ENCODE assay signal across 8 mouse cellular contexts in the genomic region with DNA sequence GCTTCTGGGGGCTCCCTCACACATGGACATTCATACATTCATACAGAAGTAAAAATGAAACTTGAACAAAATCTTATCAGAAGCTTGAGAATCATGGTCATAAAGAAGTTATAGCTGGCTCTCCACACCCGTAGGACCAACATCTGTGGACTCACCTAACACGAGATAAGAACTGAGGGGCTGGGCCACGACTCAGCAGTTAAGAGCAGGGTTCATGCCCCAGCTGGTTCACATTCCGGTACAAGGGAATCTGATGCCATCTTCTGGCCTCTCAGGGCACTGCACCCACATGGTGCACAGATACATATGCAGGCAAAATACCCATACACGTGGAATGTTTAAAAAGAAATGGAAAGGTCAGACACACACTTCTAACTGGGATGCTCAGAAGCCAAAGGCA. TPM values are rescaled to one million over a fixed set of nuclear protein-coding genes. Genes with fewer than 3 reads are reported as not detected.
DNase-seq lines count a peak whose midpoint lies in the region; ATAC-seq and TF ChIP-seq lines count a peak whose summit lies in the region.

No protein-coding gene starts in this region.

- H3K9ac ChIP-seq in hindbrain, postnatal 0 days (replicated peaks; ENCODE audit: low read length): no peak overlapping the region
- no peak overlapping the region for H3K9ac ChIP-seq in liver, embryonic 12.5 days

- no peak overlapping the region for H3K4me2 ChIP-seq in hindbrain, postnatal 0 days (ENCODE audit: low read depth, low read length)
- peak overlapping the region; percentile 37 for H3K4me2 ChIP-seq in liver, embryonic 12.5 days

- no peaks in the 10 kb centered on the region for H3K27me3 ChIP-seq in hindbrain, postnatal 0 days (ENCODE audit: insufficient read depth, low read length)
- H3K27me3 ChIP-seq in liver, embryonic 12.5 days (replicated peaks): no peaks in the 10 kb centered on the region

- H3K27ac ChIP-seq in hindbrain, postnatal 0 days: no peak overlapping the region
- H3K27ac ChIP-seq in liver, embryonic 12.5 days: no peak overlapping the region

- ATAC-seq in hindbrain, postnatal 0 days: no peak
- peak; percentile 56 for ATAC-seq in liver, embryonic 12.5 days

- 28% methylated on average over 5 of the region's 5 CpGs for WGBS in hindbrain, postnatal 0 days
- WGBS in liver, embryonic 12.5 days (ENCODE audit: insufficient replicate concordance): 0% methylated on average over 5 of the region's 5 CpGs

- DNase-seq in ovary, postnatal 10 days (ENCODE audit: low spot score): peak; percentile 45
- no peak for DNase-seq in ovary, adult 18-20 months (ENCODE audit: low spot score)
- peak; percentile 62 for DNase-seq in adipocyte (ENCODE audit: low spot score)
- DNase-seq in embryo, embryonic 11 days: peak; percentile 75
- DNase-seq in hindbrain, postnatal 0 days (ENCODE audit: low spot score): peak; percentile 70
- peak; percentile 55 for DNase-seq in ovary, postnatal 36 days (ENCODE audit: low spot score)
- DNase-seq in yolk sac, embryonic 10.5 days (ENCODE audit: low spot score): peak; percentile 72

- H3K36me3 ChIP-seq in hindbrain, postnatal 0 days (ENCODE audit: insufficient read depth, low read length): no peaks in the 10 kb centered on the region
- H3K36me3 ChIP-seq in liver, embryonic 12.5 days: peaks cover under 1% of the 10 kb centered on the region

- H3K4me1 ChIP-seq in hindbrain, postnatal 0 days (ENCODE audit: insufficient read depth, low read length): 0 out of 2 replicates have a peak, but pooled peaks cover 6% of the 10 kb centered on the region
- H3K4me1 ChIP-seq in liver, embryonic 12.5 days: peaks cover 22% of the 10 kb centered on the region

- no peak overlapping the region for H3K4me3 ChIP-seq in hindbrain, postnatal 0 days (ENCODE audit: low read length)
- H3K4me3 ChIP-seq in liver, embryonic 12.5 days: no peak overlapping the region

- H3K9me3 ChIP-seq in hindbrain, postnatal 0 days (ENCODE audit: low read length): no peaks in the 10 kb centered on the region
- no peaks in the 10 kb centered on the region for H3K9me3 ChIP-seq in liver, embryonic 12.5 days (replicated peaks)

- TF ChIP-seq CTCF in hindbrain, postnatal 0 days (IDR thresholded peaks at IDR 0.05; ENCODE audit: low read depth): peak; percentile 93

RNA-seq across cellular contexts. Expression of a gene that starts 3.1 kb away (rescaled TPM):
- 9.3 and 21.5 TPM in 2 replicates for total RNA-seq in hindbrain, postnatal 0 days (2014; rRNA removed)
- 27.5 and 27.8 TPM in 2 replicates for polyA plus RNA-seq in hindbrain, postnatal 0 days (2015; fragmentation: Nextera tagmentation; extraction: Ambion mirVana)
- 14.1 and 14.4 TPM in 2 replicates for polyA plus RNA-seq in liver, embryonic 12.5 days (2016; fragmentation: Nextera tagmentation; extraction: Ambion mirVana)

RNA-seq across cellular contexts. Expression of a gene that starts 3.2 kb away (rescaled TPM):
- total RNA-seq in hindbrain, postnatal 0 days (2014; rRNA removed): 33.8 and 39.0 TPM in 2 replicates
- 43.2 and 43.6 TPM in 2 replicates for polyA plus RNA-seq in hindbrain, postnatal 0 days (2015; fragmentation: Nextera tagmentation; extraction: Ambion mirVana)
- 8.5 and 8.7 TPM in 2 replicates for polyA plus RNA-seq in liver, embryonic 12.5 days (2016; fragmentation: Nextera tagmentation; extraction: Ambion mirVana)

RNA-seq across cellular contexts. Expression of a gene that starts 29.2 kb away (rescaled TPM):
- total RNA-seq in hindbrain, postnatal 0 days (2014; rRNA removed): 8.2 and 12.4 TPM in 2 replicates
- polyA plus RNA-seq in hindbrain, postnatal 0 days (2015; fragmentation: Nextera tagmentation; extraction: Ambion mirVana): 10.4 and 11.6 TPM in 2 replicates
- 0.39 and 0.41 TPM in 2 replicates for polyA plus RNA-seq in liver, embryonic 12.5 days (2016; fragmentation: Nextera tagmentation; extraction: Ambion mirVana)
